Mouse (Mus musculus) splenic B cell, adult 2 months (primary cell): ENCODE data around the gene Crebrf.

Experiments
- DNase-seq: peaks from one replicate; pipeline ENCODE4 v3.0.0-alpha.2; 2011; ENCODE audit warnings: low read depth, low spot score
- H3K27me3 ChIP-seq: 2 replicates; pipeline ENCODE4 v1.6.1; 2012; ENCODE audit warnings: mild to moderate bottlenecking, low read length, moderate library complexity, mixed read lengths; ENCODE audit not compliant: control insufficient read depth, poor library complexity, insufficient read depth, severe bottlenecking
- H3K36me3 ChIP-seq: 2 replicates; pipeline ENCODE4 v1.6.1; 2012; ENCODE audit warnings: mild to moderate bottlenecking, low read length, moderate library complexity, mixed read lengths; ENCODE audit not compliant: control insufficient read depth, poor library complexity, insufficient read depth, severe bottlenecking

Crebrf gene

GRCm38 (mm10) chr17:26780750-26781571 lies 65.5 kb downstream of the Crebrf start, which contains the start of gene Bnip1:
Gene Bnip1, plus strand, starts transcription at chr17:26781066.
- Histone ChIP-seq H3K27me3 (no peaks in the 10 kb centered on the region), H3K36me3 (peaks cover 4% of the 10 kb centered on the region; the same call in 1 of the 2 replicates)
- DNase-seq = peak; percentile 79

DNA sequence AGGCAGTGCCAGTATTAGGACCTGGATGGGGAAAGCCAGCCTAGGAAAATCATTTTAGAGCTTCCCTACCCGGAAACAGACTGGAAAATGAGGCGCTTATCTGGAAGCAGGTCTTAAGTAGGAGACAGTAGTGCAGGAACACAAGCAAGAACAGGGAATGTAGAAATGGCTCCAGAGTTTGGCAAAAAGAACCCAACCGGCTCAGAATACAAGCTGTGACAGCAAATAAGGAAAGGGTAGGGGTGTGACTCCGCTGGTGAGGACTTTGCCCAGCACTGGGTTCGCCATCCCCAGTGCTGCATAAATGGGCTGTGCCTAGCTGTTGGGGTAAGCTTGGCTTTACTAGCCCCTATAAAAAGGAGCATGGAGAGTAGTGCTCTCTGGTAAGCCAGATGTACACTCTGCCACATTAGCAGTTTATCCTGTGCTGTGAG lies 66.2 kb downstream of the Crebrf start:
- no peak for DNase-seq
- Histone ChIP-seq H3K27me3 (no peaks in the 10 kb centered on the region), H3K36me3 (peaks cover 4% of the 10 kb centered on the region)

GRCm38 (mm10) chr17:26784525-26784924 lies 69.1 kb downstream of the Crebrf start:
- Histone ChIP-seq H3K36me3 (peaks cover 5% of the 10 kb centered on the region), H3K27me3 (no peaks in the 10 kb centered on the region)
- DNase-seq = no peak

- H3K27me3 ChIP-seq = no peaks in the 10 kb centered on the region
- peaks cover 5% of the 10 kb centered on the region for H3K36me3 ChIP-seq
- DNase-seq = no peak
Measured at GRCm38 (mm10) chr17:26786586-26786985, 71.1 kb downstream of the Crebrf start.

DNA sequence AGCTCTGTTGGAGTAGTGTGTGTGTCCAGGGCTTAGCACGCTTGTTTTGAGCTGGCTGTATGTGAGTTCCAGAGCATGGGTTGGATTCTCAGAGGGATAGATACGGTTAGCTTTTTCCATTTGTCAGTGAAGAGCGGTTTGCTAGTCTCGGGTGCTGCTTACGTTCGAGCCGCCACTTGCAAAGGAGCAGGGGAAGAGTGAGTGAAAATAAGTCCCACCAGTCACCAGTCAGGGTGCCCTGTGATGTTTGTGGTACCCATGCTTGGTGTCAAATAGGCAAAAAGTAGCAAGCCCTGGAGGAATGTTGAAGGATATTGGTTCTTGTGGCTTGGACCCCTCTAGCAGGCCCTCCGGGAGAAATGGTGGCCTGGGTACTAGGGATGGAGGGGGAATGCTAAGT lies 73.5 kb downstream of the Crebrf start:
- DNase-seq = no peak
- Histone ChIP-seq H3K36me3 (peaks cover 8% of the 10 kb centered on the region), H3K27me3 (no peaks in the 10 kb centered on the region)

- no peaks in the 10 kb centered on the region for H3K27me3 ChIP-seq
- peaks cover 8% of the 10 kb centered on the region for H3K36me3 ChIP-seq
- peak; percentile 44 for DNase-seq
Measured at GRCm38 (mm10) chr17:26789460-26790268, 74.2 kb downstream of the Crebrf start.

DNA sequence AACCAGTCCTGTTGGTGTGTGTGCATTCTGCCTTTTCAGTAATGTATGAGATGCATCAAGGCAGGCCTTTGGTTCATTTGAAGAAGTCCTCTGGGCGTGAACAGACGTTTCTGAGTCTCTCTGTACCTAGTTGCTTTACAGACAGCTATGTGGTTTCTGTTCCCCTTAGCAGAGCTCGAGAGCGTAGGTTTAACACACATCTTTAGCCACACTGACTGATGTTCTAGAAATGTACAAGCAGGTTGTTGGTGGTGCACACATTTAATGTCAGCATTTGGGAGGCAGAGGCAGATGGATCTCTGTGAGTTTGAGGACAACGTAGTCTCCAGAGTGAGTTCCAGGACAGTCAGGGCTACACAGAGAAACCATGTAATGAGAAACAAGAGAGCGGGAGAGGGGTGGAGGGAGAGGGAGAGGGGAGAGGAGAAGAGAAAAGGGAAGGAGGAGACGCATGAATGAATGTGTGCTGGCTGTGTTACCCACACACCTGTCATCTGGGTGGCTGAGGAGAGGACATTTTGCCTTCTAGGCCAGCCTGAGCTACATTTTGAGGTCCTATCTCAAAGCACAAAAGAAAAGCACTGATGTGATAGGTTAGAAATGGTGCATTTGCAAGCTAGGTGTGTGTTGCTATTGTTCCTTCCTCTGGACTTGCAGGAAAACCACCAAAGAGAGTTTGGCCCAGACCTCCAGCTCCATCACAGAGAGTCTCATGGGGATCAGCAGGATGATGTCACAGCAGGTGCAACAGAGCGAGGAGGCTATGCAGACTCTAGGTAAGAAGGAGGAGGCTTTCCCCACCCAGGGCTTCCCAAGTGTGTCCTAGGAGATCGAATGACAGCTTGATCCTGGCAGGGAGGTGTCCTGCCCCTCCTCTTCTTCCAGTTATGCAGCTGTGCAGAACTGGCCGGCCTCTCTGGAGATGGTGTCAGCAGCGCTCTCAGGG lies 75.1 kb downstream of the Crebrf start:
- peak; percentile 85 for DNase-seq
- peaks cover 8% of the 10 kb centered on the region for H3K36me3 ChIP-seq
- H3K27me3 ChIP-seq = no peaks in the 10 kb centered on the region

DNA sequence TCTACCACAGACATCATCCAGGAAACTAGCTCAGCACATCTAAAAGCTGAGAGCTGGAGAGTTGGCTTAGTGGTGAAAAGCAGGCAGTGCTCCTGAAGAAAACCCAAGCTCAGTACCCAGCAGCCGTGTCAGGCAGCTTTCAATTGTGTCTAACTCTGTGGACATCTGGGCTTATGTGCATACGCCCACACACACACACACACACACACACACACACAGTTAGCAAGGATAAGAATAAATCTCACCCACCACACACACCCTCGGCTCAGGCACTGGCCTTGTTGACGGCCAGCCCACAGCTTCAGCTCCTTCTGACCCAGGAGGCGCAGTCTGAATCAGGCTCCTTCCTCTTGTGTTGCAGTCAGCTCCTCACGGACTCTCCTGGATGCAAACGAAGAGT lies 76.1 kb downstream of the Crebrf start:
- peak; percentile 27 for DNase-seq
- Histone ChIP-seq H3K36me3 (peaks cover 6% of the 10 kb centered on the region), H3K27me3 (no peaks in the 10 kb centered on the region)

DNA sequence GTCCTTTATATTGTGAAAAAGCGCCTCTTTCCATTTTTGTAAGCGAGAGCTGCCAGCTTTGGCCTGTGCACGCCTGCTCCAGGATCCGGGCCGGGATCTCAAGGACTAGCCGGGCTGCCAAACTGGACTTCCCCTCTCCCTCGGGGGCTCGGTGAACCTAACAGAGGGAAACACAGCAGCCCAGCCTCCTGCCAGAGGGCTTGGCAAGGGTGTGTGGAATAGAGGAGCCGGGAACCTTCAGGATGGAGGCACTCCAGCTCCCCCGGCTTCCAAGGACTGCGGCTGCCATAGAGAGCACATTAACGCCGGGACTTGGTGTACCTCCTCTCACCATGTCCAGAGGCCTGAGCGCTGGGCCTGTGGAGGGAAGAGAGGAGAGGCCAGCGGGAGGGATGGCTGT lies 76.6 kb downstream of the Crebrf start:
- Histone ChIP-seq H3K27me3 (no peaks in the 10 kb centered on the region), H3K36me3 (peaks cover 5% of the 10 kb centered on the region)
- DNase-seq = no peak

GRCm38 (mm10) chr17:26793068-26793765 lies 77.8 kb downstream of the Crebrf start:
- Histone ChIP-seq H3K27me3 (no peaks in the 10 kb centered on the region), H3K36me3 (peaks cover 3% of the 10 kb centered on the region; the same call in 1 of the 2 replicates)
- peak; percentile 33 for DNase-seq

DNA sequence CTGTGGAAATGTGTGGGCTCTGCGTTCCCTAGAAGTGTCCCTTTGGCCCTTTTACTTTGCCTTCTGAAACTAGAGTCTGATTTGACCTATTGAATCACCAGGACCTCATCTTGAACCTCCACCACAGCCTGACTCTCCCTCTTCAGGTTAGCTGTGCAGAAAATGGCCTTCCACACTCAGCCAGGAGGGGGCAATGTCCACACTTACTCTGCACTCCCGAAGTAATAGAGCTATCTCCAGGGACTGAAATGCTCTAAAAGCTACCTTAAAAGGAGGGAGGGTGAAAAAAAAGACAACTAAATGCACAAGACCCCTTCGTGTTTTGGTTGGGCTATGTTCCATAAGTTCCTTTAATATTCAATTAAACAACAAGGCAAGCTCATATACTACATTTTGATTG lies 79.3 kb downstream of the Crebrf start:
- no peaks in the 10 kb centered on the region for H3K27me3 ChIP-seq
- DNase-seq = peak; percentile 79
- peaks cover 3% of the 10 kb centered on the region; the same call in 1 of the 2 replicates for H3K36me3 ChIP-seq

- Histone ChIP-seq H3K36me3 (peaks cover 3% of the 10 kb centered on the region; the same call in 1 of the 2 replicates), H3K27me3 (no peaks in the 10 kb centered on the region)
- no peak for DNase-seq
Measured at GRCm38 (mm10) chr17:26795386-26795785, 79.9 kb downstream of the Crebrf start.

DNA sequence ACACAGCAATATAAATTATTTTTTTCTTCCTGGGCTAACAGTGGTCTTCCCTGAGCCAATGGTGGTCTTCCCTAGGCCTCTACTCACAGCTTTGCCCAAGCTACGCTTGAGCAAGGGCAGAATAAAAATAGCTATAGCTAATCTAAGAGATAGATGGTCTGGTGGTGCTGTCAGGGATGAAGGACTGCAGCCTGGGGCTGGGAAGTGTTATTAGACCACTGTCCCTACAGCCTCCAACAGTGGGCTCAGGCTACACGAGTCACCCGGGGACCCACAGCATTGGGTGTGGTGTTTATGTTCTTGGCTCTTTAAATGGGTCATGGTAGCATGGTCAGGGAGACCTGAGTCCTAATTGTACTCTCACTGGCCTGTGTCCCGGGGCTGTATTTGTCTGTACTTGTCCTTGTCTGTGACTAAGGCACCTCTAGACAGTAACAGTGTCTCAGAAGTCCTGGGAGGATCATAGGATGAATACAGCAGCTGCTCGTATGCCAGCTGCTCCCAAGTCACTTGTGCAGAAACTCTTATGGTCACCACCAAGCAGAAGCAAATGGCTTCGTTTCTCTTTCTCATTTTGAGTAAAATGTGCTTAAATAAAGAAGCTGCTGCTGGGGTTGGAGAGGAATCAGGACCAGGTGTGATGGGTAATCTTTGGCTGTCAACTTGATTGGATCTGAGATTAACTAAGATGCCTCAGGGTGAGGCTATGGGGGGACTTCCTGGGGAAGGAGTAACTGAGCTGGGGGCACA lies 82.1 kb downstream of the Crebrf start:
- no peak for DNase-seq
- Histone ChIP-seq H3K27me3 (no peaks in the 10 kb centered on the region), H3K36me3 (no peaks in the 10 kb centered on the region)
